Mouse (Mus musculus) stomach, postnatal 0 days (tissue): ENCODE measurements around the gene Elmo1. TPM values are rescaled to one million over a fixed set of nuclear protein-coding genes. Genes with fewer than 3 reads are reported as not detected.
A peak's percentile ranks its signal among the peaks of the same experiment; 100 is the strongest.

Experiments
- ATAC-seq: fragments of 200-750 bp; cut with Nextera tagmentation; 2 replicates; pipeline ENCODE4 v1.8.0; 2017; ENCODE audit not compliant: low FRiP score, low TSS enrichment
- DNase-seq: peaks from one replicate; pipeline ENCODE4 v3.0.0-alpha.2; 2016; ENCODE audit warnings: low spot score
- H3K27ac ChIP-seq: fragments of 300-500 bp; sonication (generic); replicated peaks from 2 replicates; pipeline ENCODE4 v1.5.1; 2014; ENCODE audit warnings: mild to moderate bottlenecking, control low read depth
- H3K27me3 ChIP-seq: fragments of 300-500 bp; sonication (generic); 2 replicates; pipeline ENCODE4 v1.6.1; 2014; ENCODE audit warnings: low read length; ENCODE audit not compliant: control insufficient read depth, insufficient read depth
- H3K36me3 ChIP-seq: fragments of 300-500 bp; sonication (generic); 2 replicates; pipeline ENCODE4 v1.6.1; 2014; ENCODE audit warnings: low read length, mixed read lengths; ENCODE audit not compliant: control insufficient read depth, insufficient read depth
- H3K4me1 ChIP-seq: fragments of 300-500 bp; sonication (generic); replicated peaks from 2 replicates; pipeline ENCODE4 v1.6.1; 2014; ENCODE audit warnings: antibody characterized with exemption; ENCODE audit not compliant: control insufficient read depth, insufficient read depth
- H3K4me2 ChIP-seq: fragments of 300-500 bp; sonication (generic); replicated peaks from 2 replicates; pipeline ENCODE4 v1.6.1; 2014; ENCODE audit warnings: low read depth, mild to moderate bottlenecking, control low read depth, moderate library complexity
- H3K4me3 ChIP-seq: fragments of 300-500 bp; sonication (generic); 2 replicates; pipeline ENCODE4 v1.5.1; 2014; ENCODE audit warnings: low read depth, low read length, control low read depth
- H3K9ac ChIP-seq: fragments of 300-500 bp; sonication (generic); 2 replicates; pipeline ENCODE4 v1.6.1; 2014; ENCODE audit warnings: mild to moderate bottlenecking, low read length, control low read depth, mixed read lengths
- H3K9me3 ChIP-seq: fragments of 300-500 bp; sonication (generic); 2 replicates; pipeline ENCODE4 v1.6.1; 2016; ENCODE audit warnings: low read length; ENCODE audit not compliant: control insufficient read depth
- CTCF ChIP-seq: IDR thresholded peaks from 2 replicates; pipeline ENCODE4 v1.5.1; 2016; ENCODE audit warnings: antibody characterized with exemption, low read depth, mild to moderate bottlenecking, moderate library complexity
- EP300 ChIP-seq: optimal IDR thresholded peaks from 2 replicates; pipeline ENCODE3; 2016; ENCODE audit warnings: antibody characterized with exemption
- WGBS: fragments of 180-500 bp; shearing (Covaris S2); extraction: QIAGEN DNeasy Blood & Tissue Kit; methylation state at CpG from one replicate; pipeline ENCODE4 v1.1.7; 2014; 5-methylcytosine and 5-hydroxymethylcytosine counted together
- polyA plus RNA-seq: library from polyadenylated mRNA; unstranded; fragments of >200 nt; fragmentation: Nextera tagmentation; extraction: Ambion mirVana; gene quantifications from 2 replicates; pipeline ENCODE4 v1.2.1, GENCODE M21; 2015

Elmo1 gene
- polyA plus RNA-seq, 1 experiment from 2014 or later: 5.0 TPM

DNA sequence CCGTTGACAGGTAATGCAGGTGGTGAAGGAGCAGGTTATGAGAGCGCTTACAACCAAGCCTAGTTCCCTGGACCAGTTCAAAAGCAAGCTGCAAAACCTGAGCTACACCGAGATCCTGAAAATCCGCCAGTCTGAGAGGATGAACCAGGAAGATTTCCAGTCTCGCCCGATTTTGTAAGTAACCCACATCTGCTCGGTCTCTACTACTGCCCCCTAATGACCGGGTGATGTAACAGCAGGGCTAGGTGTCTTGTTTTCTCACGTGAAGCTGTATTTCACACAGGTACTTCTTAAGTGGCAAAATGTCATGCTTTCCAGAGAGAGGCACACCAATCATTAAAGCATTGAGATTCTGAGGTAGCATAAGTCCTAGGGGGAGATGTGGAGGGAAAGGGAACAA, 474.0 kb downstream of the Elmo1 start:
- Histone ChIP-seq H3K9ac (no peak overlapping the region), H3K4me1 (no peaks in the 10 kb centered on the region), H3K27ac (no peak overlapping the region), H3K27me3 (no peaks in the 10 kb centered on the region), H3K4me3 (no peak overlapping the region), H3K9me3 (no peaks in the 10 kb centered on the region), H3K4me2 (no peak overlapping the region), H3K36me3 (no peaks in the 10 kb centered on the region)
- TF ChIP-seq EP300 (no peak), CTCF (peak; percentile 54)
- DNase-seq: no peak
- WGBS: 75% methylated on average over 9 of the region's 9 CpGs
- ATAC-seq: no peak

GRCm38 (mm10) chr13:20575186-20575585, 484.8 kb downstream of the Elmo1 start:
- Histone ChIP-seq H3K27ac (no peak overlapping the region), H3K9me3 (no peaks in the 10 kb centered on the region), H3K9ac (no peak overlapping the region)

DNA sequence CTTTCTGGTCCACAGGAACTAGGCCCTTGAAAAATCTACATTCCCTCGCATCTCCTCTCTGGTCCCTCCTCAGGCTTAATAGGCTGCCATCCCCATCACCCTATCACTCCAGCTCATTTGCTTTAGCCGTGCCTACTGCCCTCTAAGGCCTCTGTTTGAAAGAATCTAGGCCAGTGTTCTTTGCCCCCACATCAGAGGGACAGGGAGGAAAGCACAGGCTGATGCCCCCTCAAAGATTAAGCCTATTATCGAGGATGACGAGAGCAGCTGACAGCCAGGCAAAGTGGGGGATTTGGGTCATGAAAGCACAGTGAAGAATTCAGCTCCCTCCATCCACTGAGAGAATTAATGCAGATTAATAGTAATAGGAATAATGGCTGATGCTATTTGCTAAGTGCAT, 495.5 kb downstream of the Elmo1 start:
- H3K4me3 ChIP-seq: no peak overlapping the region
- H3K4me2 ChIP-seq: no peak overlapping the region
- no peak overlapping the region for H3K27ac ChIP-seq
- no peaks in the 10 kb centered on the region for H3K4me1 ChIP-seq
- no peaks in the 10 kb centered on the region for H3K36me3 ChIP-seq
- 81% methylated on average over 4 of the region's 4 CpGs for WGBS
- DNase-seq (no peak), ATAC-seq (no peak)
- no peak for TF ChIP-seq CTCF
- no peak for TF ChIP-seq EP300
- no peak overlapping the region for H3K9ac ChIP-seq
- no peaks in the 10 kb centered on the region for H3K27me3 ChIP-seq
- no peaks in the 10 kb centered on the region for H3K9me3 ChIP-seq

More at GRCm38 (mm10) chr13:20575186-20575585, 484.8 kb downstream of the Elmo1 start:
- 76% methylated on average over 2 of the region's 2 CpGs for WGBS
- ATAC-seq (no peak), DNase-seq (no peak)
- Histone ChIP-seq H3K36me3 (no peaks in the 10 kb centered on the region), H3K4me3 (no peak overlapping the region), H3K4me2 (no peak overlapping the region), H3K27me3 (no peaks in the 10 kb centered on the region), H3K4me1 (no peaks in the 10 kb centered on the region)
- TF ChIP-seq CTCF (no peak), EP300 (no peak)

GRCm38 (mm10) chr13:20586462-20586861, 496.1 kb downstream of the Elmo1 start:
- Histone ChIP-seq H3K9me3 (no peaks in the 10 kb centered on the region), H3K4me3 (no peak overlapping the region), H3K27ac (no peak overlapping the region), H3K36me3 (no peaks in the 10 kb centered on the region), H3K4me2 (no peak overlapping the region), H3K4me1 (no peaks in the 10 kb centered on the region), H3K27me3 (no peaks in the 10 kb centered on the region), H3K9ac (no peak overlapping the region)
- TF ChIP-seq EP300 (no peak), CTCF (no peak)
- ATAC-seq (no peak), DNase-seq (no peak)
- WGBS: 71% methylated on average over 3 of the region's 3 CpGs

DNA sequence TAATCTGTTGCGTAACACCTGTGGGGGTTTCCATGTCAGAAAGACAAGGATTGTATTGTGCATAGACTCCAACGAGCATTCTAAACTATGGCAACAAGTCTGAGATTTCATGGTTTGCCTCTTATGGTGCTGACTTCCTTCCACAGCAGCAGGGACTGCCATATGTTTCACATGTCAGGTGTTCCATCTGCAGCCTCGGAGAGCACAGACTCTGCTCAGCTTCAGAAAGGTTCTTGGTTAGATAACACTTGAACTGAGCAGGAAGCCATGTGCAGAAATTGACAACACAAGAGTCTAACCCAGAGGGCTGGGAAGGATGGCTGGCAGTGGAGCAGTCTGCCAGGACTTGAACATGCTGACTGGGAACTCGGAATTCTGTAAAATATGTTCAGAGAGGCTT, 500.6 kb downstream of the Elmo1 start:
- no peak overlapping the region for H3K9ac ChIP-seq
- ATAC-seq (no peak), DNase-seq (no peak)
- H3K4me3 ChIP-seq: no peak overlapping the region
- H3K27me3 ChIP-seq: no peaks in the 10 kb centered on the region
- no peak for TF ChIP-seq EP300
- TF ChIP-seq CTCF: no peak
- H3K4me2 ChIP-seq: no peak overlapping the region
- H3K27ac ChIP-seq: no peak overlapping the region
- no peaks in the 10 kb centered on the region for H3K36me3 ChIP-seq
- WGBS: 75% methylated on average over 4 of the region's 4 CpGs
- H3K9me3 ChIP-seq: no peaks in the 10 kb centered on the region
- H3K4me1 ChIP-seq: no peaks in the 10 kb centered on the region

DNA sequence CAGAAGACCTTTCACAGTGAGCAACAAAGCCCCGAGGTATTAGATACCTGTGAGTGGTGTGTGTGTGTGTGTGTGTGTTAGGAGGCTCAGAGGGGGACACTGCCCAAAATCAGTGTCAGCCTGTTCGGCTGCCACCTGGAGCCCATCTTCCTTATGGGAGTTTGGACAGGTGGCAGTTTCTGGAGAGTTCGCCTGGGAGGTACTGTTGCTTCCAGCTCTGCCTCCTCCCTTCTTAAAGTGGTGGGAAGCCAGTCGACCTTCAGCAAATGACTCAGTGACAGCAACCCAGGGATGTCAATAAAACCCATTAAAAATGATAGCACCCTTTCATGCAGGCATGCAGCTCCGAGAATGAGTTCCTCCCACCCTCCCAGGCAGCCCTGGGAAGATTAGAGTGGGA, 506.9 kb downstream of the Elmo1 start:
- no peak for ATAC-seq
- no peak for DNase-seq

More for the DNA sequence above, 506.9 kb downstream of the Elmo1 start:
- Histone ChIP-seq H3K9me3 (no peaks in the 10 kb centered on the region), H3K36me3 (no peaks in the 10 kb centered on the region), H3K9ac (no peak overlapping the region), H3K4me1 (no peaks in the 10 kb centered on the region), H3K27ac (no peak overlapping the region), H3K4me3 (no peak overlapping the region), H3K4me2 (no peak overlapping the region), H3K27me3 (no peaks in the 10 kb centered on the region)
- WGBS: 43% methylated on average over 5 of the region's 5 CpGs
- no peak for TF ChIP-seq EP300
- TF ChIP-seq CTCF: no peak
